Mouse (Mus musculus) small intestine, adult 2 months (tissue): ENCODE measurements around the gene Tff3. TPM values are rescaled to one million over a fixed set of nuclear protein-coding genes. Genes with fewer than 3 reads are reported as not detected.

Experiments used
- H3K27ac ChIP-seq: fragments of 200-500 bp; 2 replicates; pipeline ENCODE4 v1.5.1; 2012; ENCODE audit warnings: low read depth, low read length, control low read depth, inconsistent platforms; ENCODE audit not compliant: insufficient read depth
- H3K27me3 ChIP-seq: fragments of 200-500 bp; 2 replicates; pipeline ENCODE4 v1.6.1; 2012; ENCODE audit warnings: mild to moderate bottlenecking, moderate library complexity, low read length, inconsistent platforms; ENCODE audit not compliant: control insufficient read depth, insufficient read depth
- H3K36me3 ChIP-seq: fragments of 200-500 bp; 2 replicates; pipeline ENCODE4 v1.6.1; 2012; ENCODE audit warnings: mild to moderate bottlenecking, low read length, control low read depth, inconsistent platforms; ENCODE audit not compliant: control insufficient read depth, insufficient read depth
- H3K4me1 ChIP-seq: fragments of 200-500 bp; 2 replicates; pipeline ENCODE4 v1.6.1; 2012; ENCODE audit warnings: low read length, inconsistent platforms, mixed read lengths; ENCODE audit not compliant: control insufficient read depth, insufficient read depth, insufficient read length
- H3K4me3 ChIP-seq: fragments of 200-500 bp; 2 replicates; pipeline ENCODE4 v1.5.1; 2012; ENCODE audit warnings: low read depth, mild to moderate bottlenecking, control low read depth, inconsistent platforms, low read length, moderate library complexity
- CTCF ChIP-seq: fragments of 200-500 bp; IDR thresholded peaks from 2 replicates; pipeline ENCODE4 v1.5.1; 2012; ENCODE audit warnings: low read depth, mild to moderate bottlenecking, control low read depth, inconsistent platforms, low read length, moderate library complexity, mixed read lengths; ENCODE audit not compliant: insufficient replicate concordance, insufficient read length; ENCODE audit errors: extremely low read depth
- POLR2A ChIP-seq: fragments of 200-500 bp; IDR thresholded peaks from 2 replicates; pipeline ENCODE4 v1.6.1; 2012; ENCODE audit warnings: low read depth, mild to moderate bottlenecking, control low read depth, inconsistent platforms, low read length, moderate library complexity
- WGBS: fragments of 180-500 bp; shearing (Covaris S2); methylation state at CpG from one replicate; pipeline ENCODE4 v1.1.7; 2018; 5-methylcytosine and 5-hydroxymethylcytosine counted together
- polyA plus RNA-seq: library from polyadenylated mRNA; depleted of rRNA; stranded (reverse); fragments of >200 nt; gene quantifications from 2 replicates; pipeline ENCODE4 v1.2.3, GENCODE M21; 2012

Gene Tff3
- polyA plus RNA-seq, 1 experiment = 10,550 TPM

DNA sequence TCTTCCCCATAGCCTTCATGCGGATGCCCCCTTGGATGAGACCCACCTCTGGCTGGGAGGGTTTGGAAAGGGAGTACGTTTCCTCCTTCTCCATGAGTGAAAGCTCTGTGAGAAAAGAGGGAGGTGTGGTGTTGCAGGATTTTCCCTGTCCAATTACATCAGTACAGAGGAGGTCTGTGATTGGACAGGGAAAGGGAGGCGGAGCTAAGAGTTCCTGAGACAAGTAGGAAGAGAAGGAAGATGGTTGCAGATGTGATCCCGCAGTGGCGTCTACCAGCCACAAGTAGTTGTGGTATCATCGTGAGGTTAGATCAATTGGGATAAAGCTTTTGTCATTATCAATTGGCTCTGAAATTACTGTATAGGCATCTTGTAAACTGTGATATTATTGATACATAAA, 28.5 kb upstream of the Tff3 start:
- 87% methylated on average over 6 of the region's 6 CpGs for WGBS
- no peaks in the 10 kb centered on the region for H3K36me3 ChIP-seq
- no peak overlapping the region for H3K4me3 ChIP-seq
- H3K27me3 ChIP-seq = no peaks in the 10 kb centered on the region
- no peak overlapping the region for H3K27ac ChIP-seq
- peaks cover 2% of the 10 kb centered on the region; the same call in 1 of the 2 replicates for H3K4me1 ChIP-seq
- no peak for TF ChIP-seq POLR2A
- no peak for TF ChIP-seq CTCF

DNA sequence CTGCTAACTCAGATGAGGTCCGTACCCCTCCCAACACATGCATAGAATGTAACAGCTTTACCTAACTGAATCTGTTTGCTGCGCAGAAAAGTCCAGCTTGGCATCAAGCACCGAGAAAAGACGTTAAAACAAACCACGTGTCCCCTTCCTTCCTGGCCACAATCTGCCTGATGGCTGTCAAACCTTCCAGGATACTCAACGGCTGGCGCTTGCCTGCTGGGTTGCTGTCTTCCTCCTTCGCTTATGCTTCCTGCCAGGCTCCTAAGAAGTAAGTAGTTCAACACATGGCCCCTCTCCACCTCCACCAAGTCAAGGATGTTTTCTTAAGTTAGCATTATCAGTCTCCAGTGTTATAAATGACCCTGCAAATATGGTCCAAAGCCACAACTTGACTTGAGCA, 24.3 kb upstream of the Tff3 start:
- 66% methylated on average over 8 of the region's 8 CpGs for whole genome bisulfite sequencing
- Histone ChIP-seq H3K4me1 (peaks cover 10% of the 10 kb centered on the region; the same call in 1 of the 2 replicates), H3K36me3 (no peaks in the 10 kb centered on the region), H3K4me3 (no peak overlapping the region), H3K27ac (no peak overlapping the region), H3K27me3 (no peaks in the 10 kb centered on the region)
- TF ChIP-seq POLR2A = no peak
- no peak for TF ChIP-seq CTCF

DNA sequence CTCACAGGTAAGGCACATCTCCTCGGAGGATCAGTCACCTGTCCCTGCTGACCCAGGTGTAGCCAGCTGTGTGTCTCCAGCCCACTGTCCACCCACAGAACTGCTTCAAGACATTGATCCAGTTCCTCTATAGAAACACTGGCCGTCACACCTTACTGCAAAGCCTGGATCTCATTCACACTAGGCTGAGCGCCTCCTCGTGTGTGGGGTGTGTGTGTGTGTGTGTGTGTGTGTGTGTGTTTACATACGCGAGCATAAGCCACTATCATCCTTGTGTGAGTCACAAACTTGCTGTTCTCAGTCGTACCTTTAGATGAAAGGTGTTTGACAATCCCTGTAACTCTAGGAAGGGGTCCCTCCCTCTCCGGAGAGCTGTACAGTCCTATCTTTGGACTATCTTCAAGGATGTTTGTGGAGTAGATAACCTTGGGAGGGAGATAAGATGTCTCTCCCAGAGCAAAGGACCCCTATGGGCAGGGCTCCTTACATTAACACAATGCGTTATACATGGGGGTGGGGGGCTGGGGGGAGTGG, 23.6 kb upstream of the Tff3 start:
- H3K27me3 ChIP-seq = no peaks in the 10 kb centered on the region
- H3K27ac ChIP-seq = no peak overlapping the region
- H3K4me1 ChIP-seq = peaks cover 10% of the 10 kb centered on the region; the same call in 1 of the 2 replicates
- 42% methylated on average over 9 of the region's 9 CpGs for WGBS
- no peak overlapping the region for H3K4me3 ChIP-seq
- no peak for TF ChIP-seq POLR2A
- TF ChIP-seq CTCF = no peak
- no peaks in the 10 kb centered on the region for H3K36me3 ChIP-seq

DNA sequence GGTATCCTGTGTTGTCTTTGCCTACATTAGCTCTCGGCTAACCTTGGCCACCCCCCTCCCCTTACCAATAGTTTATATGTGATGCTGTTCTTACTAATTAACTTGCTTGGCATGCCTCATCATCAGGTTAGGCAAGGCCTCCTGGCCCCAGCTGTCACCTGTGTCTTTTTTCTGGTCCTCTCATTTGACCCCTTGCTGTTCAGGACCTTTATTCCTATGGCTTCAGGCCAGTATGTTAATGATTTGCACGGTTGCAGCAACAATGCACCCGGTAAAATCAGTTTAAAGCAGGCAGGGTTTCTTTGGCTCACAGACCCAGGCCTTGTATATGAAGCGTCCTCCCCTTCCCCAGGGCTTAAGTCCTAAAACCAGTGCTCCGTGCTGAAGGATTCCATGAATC, 23.1 kb upstream of the Tff3 start:
- H3K4me1 ChIP-seq = peaks cover 10% of the 10 kb centered on the region; the same call in 1 of the 2 replicates
- TF ChIP-seq POLR2A (no peak), CTCF (no peak)
- no peak overlapping the region for H3K27ac ChIP-seq
- H3K27me3 ChIP-seq = no peaks in the 10 kb centered on the region
- no peaks in the 10 kb centered on the region for H3K36me3 ChIP-seq
- WGBS = 30% methylated on average over 5 of the region's 5 CpGs
- no peak overlapping the region for H3K4me3 ChIP-seq

DNA sequence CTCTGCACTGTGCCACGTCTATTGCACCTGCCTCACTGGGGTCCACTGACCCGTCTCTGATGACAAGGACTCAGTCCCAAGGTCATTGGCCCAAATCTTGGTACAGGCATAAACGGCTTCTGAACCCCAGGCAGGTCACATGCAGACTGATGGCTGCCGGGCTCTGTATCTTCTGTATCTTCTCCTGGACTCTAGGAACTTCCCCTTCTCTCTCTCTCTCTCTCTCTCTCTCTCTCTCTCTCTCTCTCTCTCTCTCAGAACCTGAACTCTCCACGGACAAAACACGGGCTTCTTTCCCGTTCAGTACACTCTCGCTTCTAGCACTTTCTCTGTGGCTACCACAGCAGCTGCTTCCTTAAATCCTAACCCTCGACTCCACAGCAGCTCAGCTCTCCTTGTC, 16.6 kb upstream of the Tff3 start:
- whole genome bisulfite sequencing = 75% methylated on average over 9 of the region's 9 CpGs
- Histone ChIP-seq H3K36me3 (no peaks in the 10 kb centered on the region), H3K27me3 (no peaks in the 10 kb centered on the region), H3K4me1 (no peaks in the 10 kb centered on the region), H3K4me3 (no peak overlapping the region), H3K27ac (no peak overlapping the region)
- TF ChIP-seq CTCF = no peak
- no peak for TF ChIP-seq POLR2A

DNA sequence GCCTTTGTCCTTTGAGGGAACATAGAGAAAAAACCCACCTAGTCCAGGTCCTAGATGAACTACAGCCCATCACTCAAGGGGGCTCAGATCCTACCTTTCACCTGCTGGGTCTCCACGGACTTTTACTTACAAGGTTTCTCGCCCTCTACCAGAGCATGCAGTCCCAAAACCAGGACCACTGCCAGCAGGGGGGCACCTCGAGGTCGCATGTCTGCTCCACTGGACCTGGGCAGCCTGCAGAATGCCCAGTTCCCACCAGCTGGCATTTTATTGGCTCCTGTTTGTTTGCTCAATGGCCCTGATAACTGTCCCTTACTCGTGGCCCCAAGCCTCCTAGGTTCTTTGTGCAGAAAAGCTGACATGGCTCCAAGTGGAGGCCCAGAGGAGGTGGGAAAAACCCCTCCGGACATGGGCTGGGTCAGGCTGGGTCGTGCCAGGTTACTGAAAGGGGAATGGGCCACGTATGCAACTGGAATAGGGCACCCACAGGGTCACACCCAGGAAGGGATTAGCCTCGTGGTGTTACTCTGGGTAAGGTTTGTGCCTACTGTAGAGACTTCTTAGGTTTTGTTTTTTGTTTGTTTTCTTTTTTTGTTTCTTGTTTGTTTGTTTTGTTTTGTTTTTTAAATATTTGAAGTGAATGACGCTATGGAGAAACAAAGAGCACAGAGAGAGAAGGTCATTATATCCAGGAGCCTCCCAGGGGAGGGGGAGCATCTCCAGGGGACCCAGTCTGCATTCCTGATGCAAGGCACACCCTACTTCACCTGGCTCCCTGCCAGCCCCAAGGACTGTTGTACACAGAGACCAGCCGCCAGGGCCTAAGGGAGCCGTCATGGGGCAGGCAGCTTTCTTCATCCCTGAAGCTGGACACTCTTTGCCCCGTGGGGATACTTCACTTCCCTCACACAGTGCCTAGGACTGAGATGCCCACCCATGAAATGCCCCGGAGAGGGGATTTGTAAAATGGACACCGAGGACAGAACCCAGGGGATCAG, 14.9 kb upstream of the Tff3 start, which contains the start of gene Tff2:
Gene Tff2 (minus strand): TSS at position 243 of the 998 bp plus-strand sequence.
- no peak within 1 kb of the TSS for H3K27ac ChIP-seq

DNA sequence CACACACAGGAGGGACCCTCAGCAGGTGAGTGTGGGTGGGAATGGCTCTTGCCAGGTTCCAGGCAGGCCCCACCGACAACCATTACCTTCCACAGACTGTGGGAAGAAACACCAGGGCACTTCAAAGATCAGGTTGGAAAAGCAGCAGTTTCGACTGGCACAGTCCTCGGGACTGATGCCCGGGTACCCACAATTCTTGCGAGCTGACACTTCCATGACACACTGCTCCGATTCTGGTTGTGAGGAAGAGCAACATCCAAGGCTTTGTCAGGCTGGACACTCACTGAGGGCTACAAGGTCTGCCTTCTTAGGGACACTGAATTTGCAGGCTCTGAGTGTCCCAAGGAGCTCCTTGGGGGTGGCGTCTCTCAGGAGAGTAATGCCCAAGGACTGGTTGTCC, 12.7 kb upstream of the Tff3 start:
- H3K27me3 ChIP-seq = no peaks in the 10 kb centered on the region
- no peaks in the 10 kb centered on the region for H3K36me3 ChIP-seq
- H3K4me1 ChIP-seq = no peaks in the 10 kb centered on the region
- TF ChIP-seq CTCF (no peak), POLR2A (no peak)
- no peak overlapping the region for H3K4me3 ChIP-seq
- 85% methylated on average over 7 of the region's 7 CpGs for WGBS
- no peak overlapping the region for H3K27ac ChIP-seq

More for the DNA sequence above, 14.9 kb upstream of the Tff3 start, which contains the start of gene Tff2:
- H3K4me1 ChIP-seq = no peaks in the 10 kb centered on the region
- 47% methylated on average over 15 of the region's 15 CpGs for WGBS
- no peaks in the 10 kb centered on the region for H3K27me3 ChIP-seq
- H3K4me3 ChIP-seq = no peak within 1 kb of the TSS
- TF ChIP-seq CTCF (no peak), POLR2A (no peak)
- H3K36me3 ChIP-seq = no peaks in the 10 kb centered on the region
